Mouse (Mus musculus) embryo, embryonic 10 days (tissue): ENCODE data around the gene Cdr2.
"Not testable (repeated sequence)": the region's sequence is repeated elsewhere in the genome, so short reads cannot be mapped to it uniquely, and the experiment has no call there.

Experiments
- DNase-seq: peaks from one replicate; pipeline ENCODE4 v3.0.0-alpha.2; 2015; ENCODE audit warnings: low spot score

The Cdr2 gene

DNA sequence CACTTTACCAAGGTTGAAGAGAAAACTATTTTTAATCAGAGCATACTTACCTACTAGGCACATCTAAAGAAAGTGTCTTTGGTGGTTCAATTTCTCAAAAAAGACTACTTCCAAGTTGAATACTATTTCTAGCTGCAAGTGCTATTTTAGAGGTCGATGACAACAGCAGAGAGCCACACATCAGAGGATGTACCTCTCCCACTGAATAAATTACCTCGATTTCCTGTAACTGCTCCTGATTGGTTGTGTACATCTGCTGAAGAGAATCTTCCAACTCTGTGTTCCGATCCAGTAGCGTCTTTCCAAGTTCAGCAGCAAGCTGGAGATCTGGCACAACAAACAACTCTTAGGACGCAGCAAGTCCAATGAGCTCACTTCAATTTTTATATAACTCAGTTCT lies 12.0 kb downstream of the Cdr2 start:
- no peak for DNase-seq

- no peak for DNase-seq
Measured at GRCm38 (mm10) chr7:120969221-120969620, 12.9 kb downstream of the Cdr2 start.

GRCm38 (mm10) chr7:120963126-120963525 lies 19.0 kb downstream of the Cdr2 start:
- no peak for DNase-seq

- DNase-seq, result no peak
Measured at GRCm38 (mm10) chr7:120961893-120962292, 20.2 kb downstream of the Cdr2 start.

- DNase-seq, result no peak
Measured at GRCm38 (mm10) chr7:120960601-120961000, 21.5 kb downstream of the Cdr2 start.

DNA sequence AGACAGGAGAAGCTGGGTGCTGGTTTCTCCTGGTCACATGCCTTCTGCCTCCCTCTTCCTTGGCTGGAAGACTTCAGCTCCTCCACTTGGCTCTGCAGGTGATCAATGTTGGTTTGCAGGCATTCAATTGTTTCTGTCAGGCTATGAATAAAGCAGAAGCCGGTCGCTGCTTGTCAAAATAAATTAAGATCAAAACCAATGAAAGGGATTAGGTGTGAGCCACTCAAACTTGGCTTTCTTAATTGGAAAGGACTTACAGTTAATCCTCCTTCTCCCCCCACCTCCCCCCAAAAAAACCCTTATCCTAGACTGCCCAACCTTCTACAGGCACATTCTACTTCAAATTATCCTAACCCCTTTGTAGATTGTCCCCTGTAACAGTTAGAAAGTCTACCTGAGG lies 22.0 kb downstream of the Cdr2 start:
- no peak for DNase-seq

GRCm38 (mm10) chr7:120953591-120953990 lies 28.5 kb downstream of the Cdr2 start:
- DNase-seq, result not testable (repeated sequence)

- no peak for DNase-seq
Measured at GRCm38 (mm10) chr7:120943936-120944509, 38.1 kb downstream of the Cdr2 start.

GRCm38 (mm10) chr7:120942506-120942905 lies 39.6 kb downstream of the Cdr2 start:
- no peak for DNase-seq

DNA sequence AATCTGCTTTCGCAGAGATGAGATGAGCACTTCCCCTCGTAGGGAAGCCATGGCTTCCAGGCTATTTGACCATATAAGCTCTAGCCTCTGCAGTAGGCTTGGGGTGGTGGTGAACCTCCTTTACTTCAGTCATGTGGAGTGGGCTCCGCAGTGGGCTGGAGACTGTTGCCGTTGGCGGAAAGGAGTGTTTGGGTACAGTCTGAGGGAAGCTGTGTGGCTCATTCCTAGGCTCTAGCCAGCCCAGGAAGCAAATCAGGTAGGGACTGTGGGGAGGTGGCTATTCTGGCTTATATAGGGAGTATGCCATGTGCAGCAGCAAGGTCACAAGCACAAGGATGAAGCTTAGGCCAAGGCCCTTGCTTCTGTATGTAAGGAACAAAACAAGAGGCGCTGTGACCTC lies 40.9 kb downstream of the Cdr2 start:
- no peak for DNase-seq

GRCm38 (mm10) chr7:120940343-120940742 lies 41.8 kb downstream of the Cdr2 start:
- no peak for DNase-seq

GRCm38 (mm10) chr7:120938206-120938605 lies 43.9 kb downstream of the Cdr2 start:
- no peak for DNase-seq

- DNase-seq, result no peak
Measured at GRCm38 (mm10) chr7:120936522-120936921, 45.6 kb downstream of the Cdr2 start.

- peak; percentile 81 for DNase-seq
Measured at GRCm38 (mm10) chr7:120934716-120935115, 47.4 kb downstream of the Cdr2 start.

GRCm38 (mm10) chr7:120933680-120934195 lies 48.4 kb downstream of the Cdr2 start:
- DNase-seq, result no peak

DNA sequence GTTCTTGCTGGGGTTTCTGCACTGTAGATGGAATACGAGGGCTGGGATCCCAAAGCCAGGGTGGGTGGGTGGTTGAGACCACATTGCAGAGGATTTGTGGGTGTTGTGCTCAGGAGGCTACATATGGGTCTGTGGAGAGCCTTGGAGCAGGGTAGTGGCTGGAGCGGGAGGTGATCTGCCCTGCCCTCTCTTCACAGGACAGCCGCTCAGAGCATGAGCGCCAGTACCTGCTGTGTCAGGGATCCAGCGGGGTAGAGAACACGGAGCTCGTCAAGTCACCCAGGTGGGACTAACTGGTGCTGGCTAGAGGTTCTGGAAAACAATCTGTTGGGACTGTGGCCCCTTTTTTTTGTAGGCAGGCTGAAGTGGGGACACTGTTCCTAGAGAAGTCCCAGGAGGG lies 49.0 kb downstream of the Cdr2 start:
- no peak for DNase-seq

DNA sequence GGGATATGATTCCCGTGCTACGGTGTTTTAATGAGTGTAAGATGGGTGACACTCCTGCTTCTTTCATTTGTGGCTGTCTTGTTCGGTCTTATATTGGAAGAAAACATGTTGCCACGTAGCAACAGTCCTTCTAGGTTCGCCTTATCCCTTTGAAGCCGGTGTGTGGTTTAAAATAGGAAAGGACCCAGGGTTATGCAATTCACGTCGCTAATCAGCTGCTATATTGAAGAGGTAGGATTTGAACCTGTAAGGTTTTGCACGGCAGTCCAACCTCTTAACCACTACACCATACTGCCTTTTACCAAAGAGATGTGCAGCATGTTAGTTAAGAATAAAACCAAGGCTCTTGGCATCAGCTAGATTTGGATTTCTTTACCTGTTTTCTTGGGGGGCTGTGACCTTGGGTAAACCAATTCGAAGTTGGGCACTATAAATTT lies 63.6 kb downstream of the Cdr2 start:
- DNase-seq, result peak; percentile 85

GRCm38 (mm10) chr7:120917592-120918461 lies 64.3 kb downstream of the Cdr2 start, which contains the start of gene Polr3e:
Polr3e (plus strand) TSS chr7:120917744.
- peak; percentile 97 for DNase-seq

GRCm38 (mm10) chr7:120917279-120917591 lies 64.9 kb downstream of the Cdr2 start:
- DNase-seq, result no peak

GRCm38 (mm10) chr7:120916262-120916875 lies 65.7 kb downstream of the Cdr2 start:
- DNase-seq, result peak; percentile 15

- peak; percentile 45 for DNase-seq
Measured at GRCm38 (mm10) chr7:120913332-120913731, 68.8 kb downstream of the Cdr2 start.

- DNase-seq, result not testable (repeated sequence)
Measured at GRCm38 (mm10) chr7:120911268-120911667, 70.8 kb downstream of the Cdr2 start.

- DNase-seq, result not testable (repeated sequence)
Measured at GRCm38 (mm10) chr7:120910172-120910571, 71.9 kb downstream of the Cdr2 start.
